Mouse (Mus musculus) limb, embryonic 14.5 days (tissue): ENCODE results near the gene Clcn3. TPM values are rescaled to one million over a fixed set of nuclear protein-coding genes. Genes with fewer than 3 reads are reported as not detected.

Experiments used
- ATAC-seq: fragments of 200-750 bp; cut with Nextera tagmentation; 2 replicates; pipeline ENCODE4 v1.8.0; 2017; ENCODE audit warnings: low read depth, moderate number of reproducible peaks, moderate TSS enrichment; ENCODE audit not compliant: low FRiP score
- DNase-seq: peaks from one replicate; pipeline ENCODE4 v3.0.0-alpha.2; 2015; ENCODE audit warnings: low spot score
- H3K27ac ChIP-seq: fragments of 300-500 bp; sonication (generic); replicated peaks from 2 replicates; pipeline ENCODE4 v1.5.1; 2014; ENCODE audit warnings: low read depth, mild to moderate bottlenecking, low read length, moderate library complexity, mixed read lengths
- H3K27me3 ChIP-seq: fragments of 300-500 bp; sonication (generic); 2 replicates; pipeline ENCODE4 v1.6.1; 2014; ENCODE audit warnings: low read length, mixed read lengths; ENCODE audit not compliant: control insufficient read depth, insufficient read depth
- H3K36me3 ChIP-seq: fragments of 300-500 bp; sonication (generic); 2 replicates; pipeline ENCODE4 v1.6.1; 2014; ENCODE audit warnings: mild to moderate bottlenecking, low read length, moderate library complexity, mixed read lengths; ENCODE audit not compliant: control insufficient read depth, insufficient read depth
- H3K4me1 ChIP-seq: fragments of 300-500 bp; sonication (generic); 2 replicates; pipeline ENCODE4 v1.6.1; 2014; ENCODE audit warnings: antibody characterized with exemption, low read length, mixed read lengths; ENCODE audit not compliant: control insufficient read depth, insufficient read depth
- H3K4me2 ChIP-seq: fragments of 300-500 bp; sonication (generic); replicated peaks from 2 replicates; pipeline ENCODE4 v1.6.1; 2014; ENCODE audit warnings: low read depth, mild to moderate bottlenecking, low read length, moderate library complexity; ENCODE audit not compliant: severe bottlenecking
- H3K4me3 ChIP-seq: fragments of 300-500 bp; sonication (generic); replicated peaks from 2 replicates; pipeline ENCODE4 v1.5.1; 2014; ENCODE audit warnings: low read length
- H3K9ac ChIP-seq: fragments of 300-500 bp; sonication (generic); 2 replicates; pipeline ENCODE4 v1.6.1; 2014; ENCODE audit warnings: mild to moderate bottlenecking, low read depth, low read length, moderate library complexity; ENCODE audit not compliant: severe bottlenecking
- H3K9me3 ChIP-seq: fragments of 300-500 bp; sonication (generic); 2 replicates; pipeline ENCODE4 v1.6.1; 2016; ENCODE audit warnings: low read length; ENCODE audit not compliant: control insufficient read depth
- POLR2A ChIP-seq: fragments of 200-500 bp; IDR thresholded peaks from 2 replicates; pipeline ENCODE4 v1.8.0; 2012; ENCODE audit warnings: inconsistent platforms, mild to moderate bottlenecking, moderate library complexity, borderline replicate concordance; ENCODE audit not compliant: insufficient read depth, insufficient read length; ENCODE audit errors: extremely low read depth
- WGBS: fragments of 180-500 bp; shearing (Covaris S2); extraction: QIAGEN DNeasy Blood & Tissue Kit; methylation state at CpG from one replicate; pipeline ENCODE4 v1.1.7; 2014; 5-methylcytosine and 5-hydroxymethylcytosine counted together
- polyA plus RNA-seq, 2 experiments: library from polyadenylated mRNA; depleted of rRNA in 1 of 2; stranded (reverse) in 1 of 2; unstranded in 1 of 2; fragments of >200 nt; fragmentation: Nextera tagmentation in 1 of 2; extraction: Ambion mirVana in 1 of 2; gene quantifications; 2 replicates each; pipeline versions ENCODE4 v1.2.1 to v1.2.3; 2012 to 2014

Clcn3 gene
- polyA plus RNA-seq, 2 experiments: 10.9 to 15.3 TPM

- Histone ChIP-seq H3K9ac (no peak overlapping the region), H3K4me1 (no peaks in the 10 kb centered on the region), H3K27me3 (no peaks in the 10 kb centered on the region), H3K27ac (no peak overlapping the region), H3K9me3 (no peaks in the 10 kb centered on the region), H3K4me3 (no peak overlapping the region), H3K4me2 (no peak overlapping the region), H3K36me3 (no peaks in the 10 kb centered on the region)
- ATAC-seq (no peak), DNase-seq (no peak)
- 82% methylated on average over 4 of the region's 4 CpGs for WGBS
- no peak for TF ChIP-seq POLR2A
These were observed 114.7 kb downstream of the Clcn3 start for GRCm38 (mm10) chr8:60868236-60868965.

- H3K36me3 ChIP-seq: no peaks in the 10 kb centered on the region
- no peaks in the 10 kb centered on the region for H3K4me1 ChIP-seq
- DNase-seq (no peak), ATAC-seq (no peak)
- 79% methylated on average over 4 of the region's 4 CpGs for whole genome bisulfite sequencing
- no peak overlapping the region for H3K4me2 ChIP-seq
- no peak overlapping the region for H3K27ac ChIP-seq
- no peaks in the 10 kb centered on the region for H3K27me3 ChIP-seq
- H3K9me3 ChIP-seq: no peaks in the 10 kb centered on the region
- no peak overlapping the region for H3K4me3 ChIP-seq
- TF ChIP-seq POLR2A: no peak
- no peak overlapping the region for H3K9ac ChIP-seq
These were observed 115.5 kb downstream of the Clcn3 start for GRCm38 (mm10) chr8:60867468-60868115.

- WGBS: 33% methylated on average over 3 of the region's 3 CpGs
- H3K9me3 ChIP-seq: no peaks in the 10 kb centered on the region
- no peaks in the 10 kb centered on the region for H3K27me3 ChIP-seq
- H3K9ac ChIP-seq: no peak overlapping the region
- no peak overlapping the region for H3K4me2 ChIP-seq
- H3K4me1 ChIP-seq: no peaks in the 10 kb centered on the region
- H3K36me3 ChIP-seq: no peaks in the 10 kb centered on the region
- ATAC-seq (no peak), DNase-seq (peak; percentile 73)
- H3K27ac ChIP-seq: no peak overlapping the region
- no peak for TF ChIP-seq POLR2A
- no peak overlapping the region for H3K4me3 ChIP-seq
These were observed 117.5 kb downstream of the Clcn3 start for GRCm38 (mm10) chr8:60865504-60866114.

GRCm38 (mm10) chr8:60864875-60865274, 118.2 kb downstream of the Clcn3 start:
- Histone ChIP-seq H3K4me2 (no peak overlapping the region), H3K36me3 (no peaks in the 10 kb centered on the region), H3K27me3 (no peaks in the 10 kb centered on the region), H3K9ac (no peak overlapping the region), H3K4me3 (no peak overlapping the region), H3K4me1 (no peaks in the 10 kb centered on the region), H3K9me3 (no peaks in the 10 kb centered on the region), H3K27ac (no peak overlapping the region)
- TF ChIP-seq POLR2A: no peak
- DNase-seq (no peak), ATAC-seq (no peak)
- 81% methylated on average over 6 of the region's 6 CpGs for WGBS

GRCm38 (mm10) chr8:60861783-60862182, 121.3 kb downstream of the Clcn3 start:
- Histone ChIP-seq H3K4me2 (no peak overlapping the region), H3K4me3 (no peak overlapping the region), H3K27me3 (no peaks in the 10 kb centered on the region), H3K27ac (no peak overlapping the region), H3K9ac (no peak overlapping the region), H3K36me3 (no peaks in the 10 kb centered on the region), H3K9me3 (no peaks in the 10 kb centered on the region), H3K4me1 (no peaks in the 10 kb centered on the region)
- no peak for TF ChIP-seq POLR2A
- no peak for DNase-seq
- 88% methylated on average over 6 of the region's 6 CpGs for WGBS
- no peak for ATAC-seq
